Mouse (Mus musculus) stomach, embryonic 16.5 days (tissue): ENCODE data around the gene Zfp280d. TPM values are rescaled to one million over a fixed set of nuclear protein-coding genes. Genes with fewer than 3 reads are reported as not detected.

ENCODE experiments used
- ATAC-seq: fragments of 200-750 bp; cut with Nextera tagmentation; 2 replicates; pipeline ENCODE4 v1.8.0; 2017; ENCODE audit warnings: moderate number of reproducible peaks, moderate TSS enrichment; ENCODE audit not compliant: insufficient read depth, low FRiP score
- H3K27ac ChIP-seq: fragments of 300-500 bp; sonication (generic); 2 replicates; pipeline ENCODE4 v1.5.1; 2014; ENCODE audit warnings: low read length
- H3K27me3 ChIP-seq: fragments of 300-500 bp; sonication (generic); 2 replicates; pipeline ENCODE4 v1.6.1; 2014; ENCODE audit warnings: low read length, control low read depth, mixed read lengths; ENCODE audit not compliant: control insufficient read depth, insufficient read depth
- H3K36me3 ChIP-seq: fragments of 300-500 bp; sonication (generic); 2 replicates; pipeline ENCODE4 v1.6.1; 2014; ENCODE audit warnings: low read length; ENCODE audit not compliant: control insufficient read depth, insufficient read depth
- H3K4me1 ChIP-seq: fragments of 300-500 bp; sonication (generic); 2 replicates; pipeline ENCODE4 v1.6.1; 2014; ENCODE audit warnings: low read length, control low read depth, mixed read lengths; ENCODE audit not compliant: control insufficient read depth, insufficient read depth
- H3K4me2 ChIP-seq: fragments of 300-500 bp; sonication (generic); 2 replicates; pipeline ENCODE4 v1.6.1; 2014; ENCODE audit warnings: low read depth, low read length, mixed read lengths
- H3K4me3 ChIP-seq: fragments of 300-500 bp; sonication (generic); replicated peaks from 2 replicates; pipeline ENCODE4 v1.5.1; 2014; ENCODE audit warnings: mild to moderate bottlenecking, low read length
- H3K9ac ChIP-seq: fragments of 300-500 bp; sonication (generic); 2 replicates; pipeline ENCODE4 v1.6.1; 2014; ENCODE audit warnings: low read length
- H3K9me3 ChIP-seq: fragments of 300-500 bp; sonication (generic); replicated peaks from 2 replicates; pipeline ENCODE4 v1.6.1; 2016; ENCODE audit warnings: low read length, control low read depth; ENCODE audit not compliant: control insufficient read depth
- WGBS: fragments of 180-500 bp; shearing (Covaris S2); extraction: QIAGEN DNeasy Blood & Tissue Kit; methylation state at CpG from one replicate; pipeline ENCODE4 v1.1.7; 2014; 5-methylcytosine and 5-hydroxymethylcytosine counted together
- polyA plus RNA-seq: library from polyadenylated mRNA; unstranded; fragments of >200 nt; fragmentation: Nextera tagmentation; extraction: Ambion mirVana; gene quantifications from 2 replicates; pipeline ENCODE4 v1.2.1, GENCODE M21; 2015

Gene Zfp280d
- polyA plus RNA-seq, 1 experiment from 2014 or later: 34.5 TPM

GRCm38 (mm10) chr9:72333221-72333620, 58.6 kb downstream of the Zfp280d start:
- H3K36me3 ChIP-seq: no peaks in the 10 kb centered on the region
- H3K9me3 ChIP-seq: no peaks in the 10 kb centered on the region
- H3K4me2 ChIP-seq: no peak overlapping the region
- no peaks in the 10 kb centered on the region for H3K4me1 ChIP-seq
- no peaks in the 10 kb centered on the region for H3K27me3 ChIP-seq
- no peak overlapping the region for H3K4me3 ChIP-seq
- ATAC-seq: no peak
- H3K27ac ChIP-seq: no peak overlapping the region
- H3K9ac ChIP-seq: no peak overlapping the region
- 97% methylated on average over 2 of the region's 2 CpGs for WGBS

DNA sequence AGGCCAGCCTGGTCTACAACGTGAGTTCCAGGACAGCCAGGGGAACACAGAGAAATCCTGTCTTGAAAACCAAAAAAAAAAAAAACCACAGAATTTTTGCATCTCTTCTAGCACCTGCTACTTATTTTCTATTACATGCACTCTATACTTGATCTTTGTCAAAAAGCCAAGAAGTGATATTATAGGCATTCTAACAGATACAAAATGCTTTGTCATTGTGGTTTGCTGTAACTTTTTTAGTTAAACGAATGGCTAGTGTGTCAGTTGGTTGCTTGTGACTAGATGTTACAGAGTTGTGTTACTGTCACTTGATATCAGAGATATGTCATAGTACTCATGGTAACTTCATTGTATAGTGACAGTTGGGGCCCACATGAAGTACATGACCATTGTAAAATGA, 61.4 kb downstream of the Zfp280d start:
- no peak overlapping the region for H3K9ac ChIP-seq
- H3K4me1 ChIP-seq: no peaks in the 10 kb centered on the region
- H3K27me3 ChIP-seq: no peaks in the 10 kb centered on the region
- no peak for ATAC-seq
- WGBS: 81% methylated on average over 2 of the region's 2 CpGs
- no peaks in the 10 kb centered on the region for H3K36me3 ChIP-seq
- no peak overlapping the region for H3K4me2 ChIP-seq
- no peak overlapping the region for H3K4me3 ChIP-seq
- no peaks in the 10 kb centered on the region for H3K9me3 ChIP-seq
- H3K27ac ChIP-seq: no peak overlapping the region

- Histone ChIP-seq H3K9ac (no peak overlapping the region), H3K9me3 (no peaks in the 10 kb centered on the region), H3K27me3 (no peaks in the 10 kb centered on the region), H3K4me3 (no peak overlapping the region), H3K36me3 (no peaks in the 10 kb centered on the region), H3K4me1 (no peaks in the 10 kb centered on the region), H3K4me2 (no peak overlapping the region), H3K27ac (no peak overlapping the region)
- WGBS: 91% methylated on average over 2 of the region's 2 CpGs
- no peak for ATAC-seq
Observed at GRCm38 (mm10) chr9:72339119-72339518, 64.5 kb downstream of the Zfp280d start.

DNA sequence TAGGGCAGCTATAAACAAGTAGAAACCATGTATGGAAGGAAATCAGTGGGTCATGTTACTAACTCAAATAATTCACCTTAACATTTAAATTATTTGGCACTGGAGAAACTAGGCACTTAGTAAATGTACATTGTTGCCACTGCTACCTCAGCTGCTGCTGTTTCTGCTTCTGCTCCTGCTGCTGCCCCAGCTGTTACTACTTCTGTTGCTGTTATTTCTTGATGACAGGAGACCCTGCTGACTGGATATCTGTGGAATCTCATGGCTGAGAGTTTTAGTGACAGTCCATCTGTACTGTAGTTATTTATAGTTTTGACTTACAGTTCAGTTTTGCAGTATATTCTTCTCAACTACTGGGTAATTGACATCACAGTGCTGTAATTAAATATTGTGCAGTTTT, 69.2 kb downstream of the Zfp280d start:
- H3K4me3 ChIP-seq: no peak overlapping the region
- no peaks in the 10 kb centered on the region for H3K27me3 ChIP-seq
- no peak for ATAC-seq
- H3K4me1 ChIP-seq: no peaks in the 10 kb centered on the region
- no peak overlapping the region for H3K27ac ChIP-seq
- no peaks in the 10 kb centered on the region for H3K9me3 ChIP-seq
- H3K9ac ChIP-seq: no peak overlapping the region
- no peak overlapping the region for H3K4me2 ChIP-seq
- H3K36me3 ChIP-seq: no peaks in the 10 kb centered on the region

DNA sequence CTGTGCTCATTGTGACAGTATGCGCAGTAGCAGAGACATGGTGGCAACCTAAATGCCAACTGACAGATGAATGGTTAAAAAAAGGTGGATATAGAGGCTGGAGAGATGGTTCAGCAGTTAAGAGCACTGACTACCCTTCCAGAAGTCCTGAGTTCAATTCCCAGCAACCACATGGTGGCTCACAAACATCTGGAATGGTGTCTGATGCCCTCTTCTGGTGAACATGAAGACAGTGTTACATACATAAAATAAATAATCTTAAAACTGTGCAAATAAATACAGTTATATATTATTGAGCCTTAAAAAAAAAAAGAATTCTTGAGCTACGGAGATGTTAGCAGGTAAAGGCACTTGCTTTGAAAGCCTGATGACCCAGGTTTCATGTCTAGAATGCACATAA, 97.7 kb downstream of the Zfp280d start:
- H3K27me3 ChIP-seq: no peaks in the 10 kb centered on the region
- H3K9me3 ChIP-seq: no peaks in the 10 kb centered on the region; the same call in 1 of the 2 replicates
- no peaks in the 10 kb centered on the region for H3K36me3 ChIP-seq
- ATAC-seq: no peak
- no peak overlapping the region for H3K9ac ChIP-seq
- 94% methylated on average over 2 of the region's 2 CpGs for WGBS
- no peak overlapping the region for H3K4me2 ChIP-seq
- no peak overlapping the region for H3K27ac ChIP-seq
- H3K4me3 ChIP-seq: no peak overlapping the region
- H3K4me1 ChIP-seq: no peaks in the 10 kb centered on the region

- Histone ChIP-seq H3K27me3 (no peaks in the 10 kb centered on the region), H3K9me3 (no peaks in the 10 kb centered on the region), H3K36me3 (no peaks in the 10 kb centered on the region), H3K27ac (no peak overlapping the region), H3K9ac (no peak overlapping the region), H3K4me1 (no peaks in the 10 kb centered on the region), H3K4me3 (no peak overlapping the region), H3K4me2 (no peak overlapping the region)
- ATAC-seq: no peak
- 93% methylated on average over 3 of the region's 3 CpGs for WGBS
Observed at GRCm38 (mm10) chr9:72374074-72374473, 99.4 kb downstream of the Zfp280d start.

- Histone ChIP-seq H3K27ac (no peak overlapping the region), H3K4me2 (no peak overlapping the region), H3K9me3 (no peaks in the 10 kb centered on the region), H3K4me1 (no peaks in the 10 kb centered on the region), H3K9ac (no peak overlapping the region), H3K27me3 (no peaks in the 10 kb centered on the region), H3K4me3 (no peak overlapping the region), H3K36me3 (no peaks in the 10 kb centered on the region)
- 74% methylated on average over 4 of the region's 4 CpGs for WGBS
- ATAC-seq: no peak
Observed at GRCm38 (mm10) chr9:72374996-72375395, 100.3 kb downstream of the Zfp280d start.

DNA sequence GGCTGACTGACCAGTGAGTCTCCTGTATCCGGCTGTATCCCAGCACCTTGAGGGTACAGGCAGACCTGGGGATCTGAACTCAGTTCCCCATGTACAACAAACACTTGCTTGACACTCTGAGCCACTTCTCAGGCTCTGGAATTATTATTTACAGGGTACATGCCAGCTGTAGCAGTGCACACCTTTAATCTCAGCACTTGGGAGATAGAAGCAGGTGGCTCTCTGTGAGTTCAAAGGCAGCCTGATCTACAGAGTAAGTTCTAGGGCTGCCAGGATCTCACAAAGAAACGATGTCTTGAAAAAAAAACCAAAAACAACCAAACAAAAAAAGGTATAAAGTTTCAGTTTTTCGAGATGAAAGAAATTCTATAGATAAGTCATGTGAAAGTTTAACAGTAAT, 101.0 kb downstream of the Zfp280d start:
- WGBS: 74% methylated on average over 3 of the region's 3 CpGs
- no peak overlapping the region for H3K27ac ChIP-seq

GRCm38 (mm10) chr9:72385786-72386185, 111.1 kb downstream of the Zfp280d start:
- H3K27ac ChIP-seq: no peak overlapping the region
- H3K9ac ChIP-seq: no peak overlapping the region
- no peaks in the 10 kb centered on the region for H3K27me3 ChIP-seq
- H3K36me3 ChIP-seq: no peaks in the 10 kb centered on the region
- H3K4me3 ChIP-seq: no peak overlapping the region
- H3K4me2 ChIP-seq: no peak overlapping the region
- ATAC-seq: no peak
- 80% methylated on average over 7 of the region's 7 CpGs for WGBS
- H3K4me1 ChIP-seq: no peaks in the 10 kb centered on the region
- no peaks in the 10 kb centered on the region for H3K9me3 ChIP-seq

More for the DNA sequence above, 101.0 kb downstream of the Zfp280d start:
- Histone ChIP-seq H3K4me1 (no peaks in the 10 kb centered on the region), H3K27me3 (no peaks in the 10 kb centered on the region), H3K9ac (no peak overlapping the region), H3K4me2 (no peak overlapping the region), H3K4me3 (no peak overlapping the region), H3K9me3 (no peaks in the 10 kb centered on the region), H3K36me3 (no peaks in the 10 kb centered on the region)
- ATAC-seq: no peak

GRCm38 (mm10) chr9:72388934-72389333, 114.3 kb downstream of the Zfp280d start:
- no peaks in the 10 kb centered on the region for H3K36me3 ChIP-seq
- no peak overlapping the region for H3K27ac ChIP-seq
- H3K27me3 ChIP-seq: no peaks in the 10 kb centered on the region
- H3K4me2 ChIP-seq: no peak overlapping the region
- H3K4me1 ChIP-seq: no peaks in the 10 kb centered on the region
- WGBS: 85% methylated on average over 4 of the region's 4 CpGs
- no peak for ATAC-seq
- no peaks in the 10 kb centered on the region for H3K9me3 ChIP-seq
- H3K9ac ChIP-seq: no peak overlapping the region
- no peak overlapping the region for H3K4me3 ChIP-seq
